ENCODE assay signal across 22 mouse cellular contexts in genomic region chr12:84198880-84199279, GRCm38 (mm10). TPM values are rescaled to one million over a fixed set of nuclear protein-coding genes. Genes with fewer than 3 reads are reported as not detected.
DNase-seq lines count a peak whose midpoint lies in the region; ATAC-seq and TF ChIP-seq lines count a peak whose summit lies in the region.
"Had no signal": no experiment of that assay in that cellular context is flagged by ENCODE, and none has a peak within 500 bp of the region (broad histone marks: within the 10 kb centered on the region; RNA-seq: fewer than 3 reads in every experiment).

No protein-coding gene starts in this region.

- H3K79me2 ChIP-seq in heart, adult 2 months (replicated peaks; ENCODE audit: control insufficient read depth, insufficient read depth, low read length) = peaks cover 8% of the 10 kb centered on the region

- no peaks in the 10 kb centered on the region for H3K27me3 ChIP-seq in heart, embryonic 11.5 days (ENCODE audit: control insufficient read depth, insufficient read depth, low read length)
- H3K27me3 ChIP-seq in heart, adult 2 months (ENCODE audit: control insufficient read depth, insufficient read depth, low read length) = no peaks in the 10 kb centered on the region
- no peaks in the 10 kb centered on the region for H3K27me3 ChIP-seq in liver, embryonic 12.5 days (replicated peaks)
- no peaks in the 10 kb centered on the region for H3K27me3 ChIP-seq in liver, embryonic 11.5 days (replicated peaks; ENCODE audit: control insufficient read depth, insufficient read depth, low read length)
- H3K27me3 ChIP-seq in liver, embryonic 13.5 days = no peaks in the 10 kb centered on the region
- H3K27me3 ChIP-seq: heart, embryonic 12.5 days; limb, embryonic 15.5 days; neural tube, embryonic 12.5 days had no signal

- no peak overlapping the region for H3K4me2 ChIP-seq in heart, embryonic 11.5 days
- H3K4me2 ChIP-seq in liver, embryonic 12.5 days = peak overlapping the region; percentile 15; the same call in 1 of the 2 replicates
- H3K4me2 ChIP-seq in liver, embryonic 11.5 days = no peak overlapping the region
- H3K4me2 ChIP-seq in liver, embryonic 13.5 days = peak overlapping the region; percentile 23
- H3K4me2 ChIP-seq: heart, embryonic 12.5 days; limb, embryonic 15.5 days; midbrain, embryonic 13.5 days; neural tube, embryonic 12.5 days had no signal

- H3K27ac ChIP-seq in heart, embryonic 11.5 days (ENCODE audit: low read depth, low read length) = no peak overlapping the region
- H3K27ac ChIP-seq in heart, adult 2 months = no peak overlapping the region
- peak overlapping the region; percentile 56 for H3K27ac ChIP-seq in liver, embryonic 12.5 days
- no peak overlapping the region; the same call in 1 of the 2 replicates for H3K27ac ChIP-seq in liver, embryonic 11.5 days (ENCODE audit: low read depth, low read length)
- peak overlapping the region; percentile 50 for H3K27ac ChIP-seq in liver, embryonic 13.5 days
- H3K27ac ChIP-seq: hindbrain, postnatal 0 days; limb, embryonic 15.5 days; midbrain, embryonic 13.5 days; neural tube, embryonic 12.5 days had no signal

- no peak for ATAC-seq in heart, embryonic 11.5 days (replicated peaks; ENCODE audit: insufficient number of reproducible peaks, low FRiP score, low TSS enrichment)
- no peak for ATAC-seq in liver, embryonic 12.5 days
- ATAC-seq in liver, embryonic 11.5 days (replicated peaks; ENCODE audit: low FRiP score) = no peak
- no peak for ATAC-seq in liver, embryonic 13.5 days (ENCODE audit: low read depth)
- ATAC-seq in megakaryocyte, adult 5-6 weeks (ENCODE audit: poor library complexity, severe bottlenecking) = 0 out of 2 replicates have a peak, but pooled peaks have one; percentile 17
- ATAC-seq: forebrain, postnatal 0 days; hindbrain, postnatal 0 days; intestine, embryonic 16.5 days; midbrain, embryonic 13.5 days had no signal

- intact Hi-C loops in heart, adult 2 months (cut with DNase I) = no loop called here

- WGBS in heart, embryonic 11.5 days (ENCODE audit: insufficient replicate concordance) = 75% methylated on average over 10 of the region's 10 CpGs
- WGBS in heart, adult 2 months = 81% methylated on average over 10 of the region's 10 CpGs
- WGBS in liver, embryonic 12.5 days (ENCODE audit: insufficient replicate concordance) = 68% methylated on average over 10 of the region's 10 CpGs
- WGBS in liver, embryonic 11.5 days = 75% methylated on average over 10 of the region's 10 CpGs
- 69% methylated on average over 10 of the region's 10 CpGs for WGBS in liver, embryonic 13.5 days (ENCODE audit: insufficient replicate concordance)

- no peak for TF ChIP-seq CTCF in heart, adult 2 months (IDR thresholded peaks at IDR 0.05)

- 0 out of 2 replicates have a peak overlapping the region, but pooled peaks have one; percentile 13 for H3K9ac ChIP-seq in heart, embryonic 11.5 days (ENCODE audit: low read depth, low read length)
- H3K9ac ChIP-seq in heart, adult 2 months (ENCODE audit: low read depth, low read length) = no peak overlapping the region
- H3K9ac ChIP-seq in liver, embryonic 12.5 days = peak overlapping the region; percentile 25
- H3K9ac ChIP-seq in liver, embryonic 11.5 days (ENCODE audit: low read depth, low read length) = no peak overlapping the region
- no peak overlapping the region; the same call in 1 of the 2 replicates for H3K9ac ChIP-seq in liver, embryonic 13.5 days
- H3K9ac ChIP-seq: forebrain, postnatal 0 days; heart, embryonic 12.5 days; limb, embryonic 15.5 days; midbrain, embryonic 13.5 days; neural tube, embryonic 12.5 days had no signal

- no peaks in the 10 kb centered on the region for H3K36me3 ChIP-seq in heart, embryonic 11.5 days (ENCODE audit: control insufficient read depth, insufficient read depth, low read length)
- no peaks in the 10 kb centered on the region for H3K36me3 ChIP-seq in heart, adult 2 months (ENCODE audit: control insufficient read depth, insufficient read depth, low read length)
- peaks cover 6% of the 10 kb centered on the region; the same call in 1 of the 2 replicates for H3K36me3 ChIP-seq in liver, embryonic 12.5 days
- 0 out of 2 replicates have a peak, but pooled peaks cover 2% of the 10 kb centered on the region for H3K36me3 ChIP-seq in liver, embryonic 11.5 days (ENCODE audit: control insufficient read depth, insufficient read depth, low read length)
- H3K36me3 ChIP-seq in liver, embryonic 13.5 days = no peaks in the 10 kb centered on the region
- H3K36me3 ChIP-seq: heart, embryonic 12.5 days; limb, embryonic 15.5 days; midbrain, embryonic 13.5 days; neural tube, embryonic 12.5 days had no signal

- no peak for TF ChIP-seq EP300 in heart, adult 2 months (IDR thresholded peaks at IDR 0.05; ENCODE audit: insufficient read depth, low read depth, low read length)

- H3K9me3 ChIP-seq in heart, embryonic 11.5 days (replicated peaks; ENCODE audit: control insufficient read depth, low read length) = no peaks in the 10 kb centered on the region
- H3K9me3 ChIP-seq in liver, embryonic 12.5 days (replicated peaks) = no peaks in the 10 kb centered on the region
- no peaks in the 10 kb centered on the region for H3K9me3 ChIP-seq in liver, embryonic 11.5 days (ENCODE audit: control insufficient read depth, low read length)
- H3K9me3 ChIP-seq in liver, embryonic 13.5 days (replicated peaks) = no peaks in the 10 kb centered on the region
- H3K9me3 ChIP-seq: heart, embryonic 12.5 days; limb, embryonic 15.5 days; midbrain, embryonic 13.5 days; neural tube, embryonic 12.5 days had no signal

- no peak overlapping the region for H3K4me3 ChIP-seq in heart, embryonic 11.5 days (ENCODE audit: low read depth, low read length)
- no peak overlapping the region for H3K4me3 ChIP-seq in heart, adult 2 months
- H3K4me3 ChIP-seq in liver, embryonic 12.5 days = no peak overlapping the region
- H3K4me3 ChIP-seq in liver, embryonic 11.5 days (ENCODE audit: low read depth, low read length) = no peak overlapping the region
- H3K4me3 ChIP-seq in liver, embryonic 13.5 days (replicated peaks) = no peak overlapping the region
- H3K4me3 ChIP-seq: heart, embryonic 12.5 days; limb, embryonic 15.5 days; midbrain, embryonic 13.5 days; neural tube, embryonic 12.5 days had no signal

- peaks cover 54% of the 10 kb centered on the region for H3K4me1 ChIP-seq in heart, embryonic 11.5 days (ENCODE audit: control insufficient read depth, insufficient read depth, low read length)
- H3K4me1 ChIP-seq in heart, adult 2 months (ENCODE audit: control insufficient read depth, insufficient read depth, low read length) = peaks cover 19% of the 10 kb centered on the region
- peaks cover 87% of the 10 kb centered on the region for H3K4me1 ChIP-seq in liver, embryonic 12.5 days
- H3K4me1 ChIP-seq in liver, embryonic 11.5 days (replicated peaks; ENCODE audit: control insufficient read depth, insufficient read depth, low read length) = peaks cover 64% of the 10 kb centered on the region
- H3K4me1 ChIP-seq in liver, embryonic 13.5 days (replicated peaks) = peaks cover 92% of the 10 kb centered on the region

- no peak for TF ChIP-seq POLR2A in heart, adult 2 months (IDR thresholded peaks at IDR 0.05; ENCODE audit: insufficient read depth, low read depth, low read length)

- no peak for DNase-seq in heart, adult 2 months
- DNase-seq in liver, embryonic 11.5 days (ENCODE audit: low spot score) = no peak
- DNase-seq in liver, embryonic 13.5 days = no peak
- no peak for DNase-seq in B cell, adult 2 months
- no peak for DNase-seq in cerebellum, adult 8-10 months
- DNase-seq: adrenal gland, postnatal 10 days; forebrain, postnatal 0 days; gastrocnemius, postnatal 36 days; left cerebral cortex, postnatal 4 days; lung, postnatal 14 days; retina, postnatal 1 day; right cerebral cortex, postnatal 25 days; spleen, adult 18-20 months had no signal

RNA-seq across cellular contexts. Expression of gene Elmsan1, which starts 19.8 kb away (rescaled TPM):
- polyA plus RNA-seq in heart, embryonic 11.5 days (2014; fragmentation: Nextera tagmentation; extraction: Ambion mirVana) = 5.9 and 7.1 TPM in 2 replicates
- total RNA-seq in heart, adult 2 months (2021) = 10 to 100 TPM; 12.3 to 14.7 TPM
- 8.1 and 8.4 TPM in 2 replicates for polyA plus RNA-seq in heart, adult 2 months (2012; rRNA removed)
- 6.9 and 8.0 TPM in 2 replicates for polyA plus RNA-seq in liver, embryonic 12.5 days (2016; fragmentation: Nextera tagmentation; extraction: Ambion mirVana)
- polyA plus RNA-seq in liver, embryonic 11.5 days (2014; fragmentation: Nextera tagmentation; extraction: Ambion mirVana) = 12.6 and 13.4 TPM in 2 replicates
- 3.7 and 4.4 TPM in 2 replicates for polyA plus RNA-seq in liver, embryonic 13.5 days (2015; fragmentation: Nextera tagmentation; extraction: Ambion mirVana)
- 24.6 and 27.0 TPM in 2 replicates for total RNA-seq in megakaryocyte, adult 5-6 weeks (2015)
- total RNA-seq in megakaryocyte, adult 5-6 weeks (2017) = 17.0 and 25.0 TPM in 2 replicates

RNA-seq across cellular contexts. Expression of gene Pnma1, which starts 50.6 kb away (rescaled TPM):
- polyA plus RNA-seq in heart, embryonic 11.5 days (2014; fragmentation: Nextera tagmentation; extraction: Ambion mirVana) = 0.50 and 0.62 TPM in 2 replicates
- total RNA-seq in heart, adult 2 months (2021) = under 1 TPM; 0.10 to 0.20 TPM
- polyA plus RNA-seq in heart, adult 2 months (2012; rRNA removed) = 0.04 and 0.06 TPM in 2 replicates
- 0.08 and 0.20 TPM in 2 replicates for polyA plus RNA-seq in liver, embryonic 12.5 days (2016; fragmentation: Nextera tagmentation; extraction: Ambion mirVana)
- polyA plus RNA-seq in liver, embryonic 11.5 days (2014; fragmentation: Nextera tagmentation; extraction: Ambion mirVana) = 0.27 and 0.53 TPM in 2 replicates
- polyA plus RNA-seq in liver, embryonic 13.5 days (2015; fragmentation: Nextera tagmentation; extraction: Ambion mirVana) = 0.14 TPM in 1 of 2 replicates, not detected in the other
- 0.32 and 0.65 TPM in 2 replicates for total RNA-seq in megakaryocyte, adult 5-6 weeks (2015)
- total RNA-seq in megakaryocyte, adult 5-6 weeks (2017) = 0.16 and 0.73 TPM in 2 replicates

Comparison
In these comparisons a context has a peak if more than half of its experiments do, and no peak if none do; other contexts are left out.
1. H3K27ac ChIP-seq: peak in liver, embryonic 12.5 days (single experiment) and liver, embryonic 13.5 days (single experiment); none in heart, embryonic 11.5 days (single experiment), heart, adult 2 months (single experiment) and liver, embryonic 11.5 days (single experiment).
2. H3K4me2 ChIP-seq: peak in liver, embryonic 12.5 days (single experiment) and liver, embryonic 13.5 days (single experiment); none in heart, embryonic 11.5 days (single experiment) and liver, embryonic 11.5 days (single experiment).
3. H3K9ac ChIP-seq: peak in heart, embryonic 11.5 days (single experiment) and liver, embryonic 12.5 days (single experiment); none in heart, adult 2 months (single experiment), liver, embryonic 11.5 days (single experiment) and liver, embryonic 13.5 days (single experiment).